Mouse (Mus musculus): ENCODE data around the gene Prkcsh. TPM values are rescaled to one million over a fixed set of nuclear protein-coding genes. Genes with fewer than 3 reads are reported as not detected.

Prkcsh gene
- 113 and 115 TPM in 2 replicates for polyA plus RNA-seq (2016; fragmentation: Nextera tagmentation; extraction: Ambion mirVana)

GRCm38 (mm10) chr9:22002194-22003162 lies at the start of gene Prkcsh, which contains the start of gene Ccdc151:
TSS of gene Prkcsh (plus strand) at chr9:22002806.
TSS of gene Ccdc151 (minus strand) at chr9:22002634.
- Histone ChIP-seq H3K27me3 (no peaks in the 10 kb centered on the region), H3K27ac (peak within 1 kb of the TSS; percentile 26; the same call in 1 of the 2 replicates), H3K36me3 (peaks cover 34% of the 10 kb centered on the region), H3K9ac (peak within 1 kb of the TSS; percentile 64), H3K4me3 (peak within 1 kb of the TSS; percentile 72), H3K4me2 (replicated peaks) (peak within 1 kb of the TSS; percentile 82), H3K9me3 (no peaks in the 10 kb centered on the region), H3K4me1 (peaks cover 26% of the 10 kb centered on the region)
- 5% methylated on average over 57 of the region's 57 CpGs for WGBS
- peak; percentile 100 for ATAC-seq (ENCODE audit: insufficient number of reproducible peaks, insufficient read depth, low FRiP score, low TSS enrichment)

- Histone ChIP-seq H3K4me3 (no peak overlapping the region), H3K36me3 (no peaks in the 10 kb centered on the region), H3K4me2 (replicated peaks) (no peak overlapping the region), H3K4me1 (peaks cover 5% of the 10 kb centered on the region), H3K27ac (no peak overlapping the region), H3K27me3 (peaks cover 5% of the 10 kb centered on the region), H3K9ac (no peak overlapping the region), H3K9me3 (no peaks in the 10 kb centered on the region)
- WGBS, result 11% methylated on average over 3 of the region's 3 CpGs
- ATAC-seq (ENCODE audit: insufficient number of reproducible peaks, insufficient read depth, low FRiP score, low TSS enrichment), result no peak
Observed at GRCm38 (mm10) chr9:21953600-21953999, 49.0 kb upstream of the Prkcsh start.

- Histone ChIP-seq H3K9me3 (no peaks in the 10 kb centered on the region), H3K36me3 (no peaks in the 10 kb centered on the region), H3K27ac (no peak overlapping the region), H3K4me1 (peaks cover 5% of the 10 kb centered on the region), H3K4me2 (replicated peaks) (no peak overlapping the region), H3K27me3 (peaks cover 12% of the 10 kb centered on the region), H3K9ac (no peak overlapping the region), H3K4me3 (no peak overlapping the region)
- ATAC-seq (ENCODE audit: insufficient number of reproducible peaks, insufficient read depth, low FRiP score, low TSS enrichment), result no peak
- WGBS, result 75% methylated on average over 3 of the region's 3 CpGs
Observed at GRCm38 (mm10) chr9:21954635-21955034, 48.0 kb upstream of the Prkcsh start.

- Histone ChIP-seq H3K4me3 (peak overlapping the region; percentile 56), H3K27ac (peak overlapping the region; percentile 37; the same call in 1 of the 2 replicates), H3K9me3 (no peaks in the 10 kb centered on the region), H3K9ac (peak overlapping the region; percentile 65; the same call in 1 of the 2 replicates), H3K4me2 (replicated peaks) (peak overlapping the region; percentile 64), H3K4me1 (peaks cover 5% of the 10 kb centered on the region), H3K27me3 (peaks cover 17% of the 10 kb centered on the region), H3K36me3 (no peaks in the 10 kb centered on the region)
- ATAC-seq (ENCODE audit: insufficient number of reproducible peaks, insufficient read depth, low FRiP score, low TSS enrichment), result peak; percentile 43
- 3% methylated on average over 18 of the region's 18 CpGs for WGBS
Observed at GRCm38 (mm10) chr9:21955225-21955569, 47.4 kb upstream of the Prkcsh start.

- peaks cover 22% of the 10 kb centered on the region for H3K27me3 ChIP-seq
- peak within 1 kb of the TSS; percentile 56 for H3K4me3 ChIP-seq
- ATAC-seq (ENCODE audit: insufficient number of reproducible peaks, insufficient read depth, low FRiP score, low TSS enrichment), result peak; percentile 99
- peak within 1 kb of the TSS; percentile 65 for H3K9ac ChIP-seq
- H3K4me2 ChIP-seq (replicated peaks), result peak within 1 kb of the TSS; percentile 64
- WGBS, result under 1% methylated on average over 54 of the region's 54 CpGs
- H3K4me1 ChIP-seq, result peaks cover 5% of the 10 kb centered on the region
- H3K36me3 ChIP-seq, result no peaks in the 10 kb centered on the region
- peak within 1 kb of the TSS; percentile 77 for H3K27ac ChIP-seq
- H3K9me3 ChIP-seq, result no peaks in the 10 kb centered on the region
Observed at GRCm38 (mm10) chr9:21955570-21956281, 46.9 kb upstream of the Prkcsh start, which contains the start of gene Swsap1. TSS of gene Swsap1 (plus strand) at chr9:21955755.

- H3K4me3 ChIP-seq, result no peak overlapping the region
- no peak overlapping the region for H3K9ac ChIP-seq
- no peak overlapping the region for H3K27ac ChIP-seq
- H3K4me2 ChIP-seq (replicated peaks), result no peak overlapping the region
- peaks cover 22% of the 10 kb centered on the region for H3K4me1 ChIP-seq
- WGBS, result 82% methylated on average over 5 of the region's 5 CpGs
- H3K36me3 ChIP-seq, result no peaks in the 10 kb centered on the region
- no peak for ATAC-seq (ENCODE audit: insufficient number of reproducible peaks, insufficient read depth, low FRiP score, low TSS enrichment)
- H3K27me3 ChIP-seq, result peaks cover 48% of the 10 kb centered on the region
- H3K9me3 ChIP-seq, result no peaks in the 10 kb centered on the region
Observed at GRCm38 (mm10) chr9:21958372-21958771, 44.2 kb upstream of the Prkcsh start.

- H3K27ac ChIP-seq, result no peak overlapping the region
- H3K4me3 ChIP-seq, result no peak overlapping the region
- WGBS, result 88% methylated on average over 7 of the region's 7 CpGs
- H3K9me3 ChIP-seq, result no peaks in the 10 kb centered on the region
- peaks cover 22% of the 10 kb centered on the region for H3K4me1 ChIP-seq
- H3K27me3 ChIP-seq, result peaks cover 51% of the 10 kb centered on the region
- no peaks in the 10 kb centered on the region for H3K36me3 ChIP-seq
- no peak overlapping the region for H3K9ac ChIP-seq
- no peak for ATAC-seq (ENCODE audit: insufficient number of reproducible peaks, insufficient read depth, low FRiP score, low TSS enrichment)
- no peak overlapping the region for H3K4me2 ChIP-seq (replicated peaks)
Observed at GRCm38 (mm10) chr9:21959244-21959643, 43.4 kb upstream of the Prkcsh start.

- H3K4me2 ChIP-seq (replicated peaks), result no peak overlapping the region
- ATAC-seq (ENCODE audit: insufficient number of reproducible peaks, insufficient read depth, low FRiP score, low TSS enrichment), result no peak
- peaks cover 51% of the 10 kb centered on the region for H3K27me3 ChIP-seq
- no peaks in the 10 kb centered on the region for H3K36me3 ChIP-seq
- no peaks in the 10 kb centered on the region for H3K9me3 ChIP-seq
- H3K4me3 ChIP-seq, result no peak overlapping the region
- H3K9ac ChIP-seq, result no peak overlapping the region
- no peak overlapping the region for H3K27ac ChIP-seq
- H3K4me1 ChIP-seq, result peaks cover 22% of the 10 kb centered on the region
- WGBS, result 49% methylated on average over 9 of the region's 9 CpGs
Observed at GRCm38 (mm10) chr9:21960135-21960534, 42.5 kb upstream of the Prkcsh start.

- no peaks in the 10 kb centered on the region for H3K9me3 ChIP-seq
- H3K27me3 ChIP-seq, result peaks cover 51% of the 10 kb centered on the region
- no peaks in the 10 kb centered on the region for H3K36me3 ChIP-seq
- no peak overlapping the region for H3K27ac ChIP-seq
- peak overlapping the region; percentile 81; the same call in 1 of the 2 replicates for H3K4me2 ChIP-seq (replicated peaks)
- no peak overlapping the region for H3K9ac ChIP-seq
- WGBS, result 8% methylated on average over 26 of the region's 26 CpGs
- H3K4me3 ChIP-seq, result peak overlapping the region; percentile 47; the same call in 1 of the 2 replicates
- no peak for ATAC-seq (ENCODE audit: insufficient number of reproducible peaks, insufficient read depth, low FRiP score, low TSS enrichment)
- peaks cover 22% of the 10 kb centered on the region for H3K4me1 ChIP-seq
Observed at GRCm38 (mm10) chr9:21960558-21961208, 41.9 kb upstream of the Prkcsh start.

GRCm38 (mm10) chr9:21961366-21961980 lies 41.1 kb upstream of the Prkcsh start:
- H3K4me3 ChIP-seq, result peak overlapping the region; percentile 47
- 1% methylated on average over 35 of the region's 35 CpGs for WGBS
- H3K9ac ChIP-seq, result no peak overlapping the region
- peak overlapping the region; percentile 81 for H3K4me2 ChIP-seq (replicated peaks)
- H3K27ac ChIP-seq, result no peak overlapping the region
- no peaks in the 10 kb centered on the region for H3K36me3 ChIP-seq
- H3K4me1 ChIP-seq, result peaks cover 20% of the 10 kb centered on the region
- no peaks in the 10 kb centered on the region for H3K9me3 ChIP-seq
- peaks cover 51% of the 10 kb centered on the region for H3K27me3 ChIP-seq
- ATAC-seq (ENCODE audit: insufficient number of reproducible peaks, insufficient read depth, low FRiP score, low TSS enrichment), result no peak

- Histone ChIP-seq H3K4me1 (peaks cover 17% of the 10 kb centered on the region), H3K27me3 (peaks cover 51% of the 10 kb centered on the region), H3K9me3 (no peaks in the 10 kb centered on the region), H3K9ac (peak overlapping the region; percentile 46), H3K36me3 (no peaks in the 10 kb centered on the region), H3K4me2 (replicated peaks) (peak overlapping the region; percentile 81), H3K27ac (no peak overlapping the region), H3K4me3 (peak overlapping the region; percentile 47)
- under 1% methylated on average over 15 of the region's 15 CpGs for WGBS
- ATAC-seq (ENCODE audit: insufficient number of reproducible peaks, insufficient read depth, low FRiP score, low TSS enrichment), result no peak
Observed at GRCm38 (mm10) chr9:21962010-21962409, 40.6 kb upstream of the Prkcsh start.
